Comparison of ENCODE assay signal across 8 mouse cellular contexts in genomic region chr14:72710341-72711027, GRCm38 (mm10). TPM values are rescaled to one million over a fixed set of nuclear protein-coding genes. Genes with fewer than 3 reads are reported as not detected.
A peak's percentile ranks its signal among the peaks of the same experiment; 100 is the strongest.
DNase-seq lines count a peak whose midpoint lies in the region; ATAC-seq and TF ChIP-seq lines count a peak whose summit lies in the region.

No protein-coding gene starts in this region.

- H3K36me3 ChIP-seq in heart, adult 2 months (ENCODE audit: control insufficient read depth, insufficient read depth, low read length) = no peaks in the 10 kb centered on the region; the same call in 1 of the 2 replicates
- no peaks in the 10 kb centered on the region for H3K36me3 ChIP-seq in liver, embryonic 12.5 days
- H3K36me3 ChIP-seq in midbrain, postnatal 0 days (ENCODE audit: insufficient read depth, low read length) = no peaks in the 10 kb centered on the region

- H3K27ac ChIP-seq in heart, adult 2 months = peak overlapping the region; percentile 86
- peak overlapping the region; percentile 77; the same call in 1 of the 2 replicates for H3K27ac ChIP-seq in liver, embryonic 12.5 days
- H3K27ac ChIP-seq in midbrain, postnatal 0 days (ENCODE audit: low read depth, low read length) = peak overlapping the region; percentile 91

- H3K4me3 ChIP-seq in heart, adult 2 months = peak overlapping the region; percentile 75
- H3K4me3 ChIP-seq in liver, embryonic 12.5 days = peak overlapping the region; percentile 88
- peak overlapping the region; percentile 96 for H3K4me3 ChIP-seq in midbrain, postnatal 0 days (ENCODE audit: low read depth, low read length)

- peak overlapping the region; percentile 89 for H3K9ac ChIP-seq in heart, adult 2 months (ENCODE audit: low read depth, low read length)
- H3K9ac ChIP-seq in liver, embryonic 12.5 days = peak overlapping the region; percentile 89
- peak overlapping the region; percentile 96 for H3K9ac ChIP-seq in midbrain, postnatal 0 days (replicated peaks; ENCODE audit: low read length, poor library complexity, severe bottlenecking)

- TF ChIP-seq EP300 in heart, adult 2 months (IDR thresholded peaks at IDR 0.05; ENCODE audit: insufficient read depth, low read depth, low read length) = no peak

- H3K79me2 ChIP-seq in heart, adult 2 months (replicated peaks; ENCODE audit: control insufficient read depth, insufficient read depth, low read length) = no peaks in the 10 kb centered on the region; the same call in none of the 2 replicates

- no peak for TF ChIP-seq CTCF in heart, adult 2 months (IDR thresholded peaks at IDR 0.05)
- TF ChIP-seq CTCF in midbrain, postnatal 0 days (IDR thresholded peaks at IDR 0.05) = no peak

- intact Hi-C loops in heart, adult 2 months (cut with DNase I) = no loop called here

- peak overlapping the region; percentile 97 for H3K4me2 ChIP-seq in liver, embryonic 12.5 days
- H3K4me2 ChIP-seq in midbrain, postnatal 0 days (ENCODE audit: low read depth, low read length, poor library complexity, severe bottlenecking) = peak overlapping the region; percentile 45

- H3K9me3 ChIP-seq in liver, embryonic 12.5 days (replicated peaks) = no peaks in the 10 kb centered on the region
- H3K9me3 ChIP-seq in midbrain, postnatal 0 days (ENCODE audit: low read length) = no peaks in the 10 kb centered on the region

- no peak for TF ChIP-seq POLR2A in heart, adult 2 months (IDR thresholded peaks at IDR 0.05; ENCODE audit: insufficient read depth, low read depth, low read length)

- H3K4me1 ChIP-seq in heart, adult 2 months (ENCODE audit: control insufficient read depth, insufficient read depth, low read length) = no peaks in the 10 kb centered on the region; the same call in 1 of the 2 replicates
- H3K4me1 ChIP-seq in liver, embryonic 12.5 days = peaks cover 26% of the 10 kb centered on the region
- peaks cover 4% of the 10 kb centered on the region; the same call in 1 of the 2 replicates for H3K4me1 ChIP-seq in midbrain, postnatal 0 days (ENCODE audit: insufficient read depth, low read length)

- H3K27me3 ChIP-seq in heart, adult 2 months (ENCODE audit: control insufficient read depth, insufficient read depth, low read length) = no peaks in the 10 kb centered on the region
- peaks cover 15% of the 10 kb centered on the region; the same call in 1 of the 2 replicates for H3K27me3 ChIP-seq in liver, embryonic 12.5 days (replicated peaks)
- 0 out of 2 replicates have a peak, but pooled peaks cover 5% of the 10 kb centered on the region for H3K27me3 ChIP-seq in midbrain, postnatal 0 days (ENCODE audit: insufficient read depth, low read length)

- ATAC-seq in common myeloid progenitor, adult 5-6 weeks (replicated peaks; ENCODE audit: low read depth, poor library complexity, severe bottlenecking) = peak; percentile 40
- peak; percentile 57; the same call in 1 of the 2 replicates for ATAC-seq in liver, embryonic 12.5 days
- peak; percentile 51 for ATAC-seq in midbrain, postnatal 0 days (ENCODE audit: low FRiP score)
- no peak for ATAC-seq in monocyte, adult 5-6 weeks (replicated peaks; ENCODE audit: insufficient number of reproducible peaks, low FRiP score, low TSS enrichment, poor library complexity, severe bottlenecking)

- WGBS in heart, adult 2 months = 2% methylated on average over 38 of the region's 38 CpGs
- 3% methylated on average over 38 of the region's 38 CpGs for WGBS in liver, embryonic 12.5 days (ENCODE audit: insufficient replicate concordance)
- 2% methylated on average over 38 of the region's 38 CpGs for WGBS in midbrain, postnatal 0 days

- DNase-seq in 3T3-L1 (ENCODE audit: low read depth, low spot score) = peak; percentile 46
- peak; percentile 66 for DNase-seq in ES-CJ7 (ENCODE audit: low read depth, low spot score)
- DNase-seq in heart, adult 2 months = peak; percentile 54 to 69
- peak; percentile 58 for DNase-seq in kidney, adult 18-20 months
- DNase-seq in midbrain, postnatal 0 days (ENCODE audit: low spot score) = peak; percentile 61

RNA-seq across cellular contexts. Expression of gene Fndc3a, which starts 0.7 kb away (rescaled TPM):
- total RNA-seq in common myeloid progenitor, adult 5-6 weeks (2017) = 37.3 and 43.8 TPM in 2 replicates
- total RNA-seq in heart, adult 2 months (2021) = 10 to 100 TPM; 13.6 to 14.5 TPM
- polyA plus RNA-seq in heart, adult 2 months (2012; rRNA removed) = 9.2 and 17.2 TPM in 2 replicates
- 13.2 and 13.5 TPM in 2 replicates for polyA plus RNA-seq in liver, embryonic 12.5 days (2016; fragmentation: Nextera tagmentation; extraction: Ambion mirVana)
- 46.6 and 66.2 TPM in 2 replicates for total RNA-seq in midbrain, postnatal 0 days (2014; rRNA removed)
- 48.6 and 50.3 TPM in 2 replicates for polyA plus RNA-seq in midbrain, postnatal 0 days (2015; fragmentation: Nextera tagmentation; extraction: Ambion mirVana)
- total RNA-seq in monocyte, adult 5-6 weeks (2017) = 86.5 to 152 TPM (median 126 TPM) in 3 replicates
